Mouse (Mus musculus): ENCODE measurements at regions not wholly inside any gene's neighbourhood (a gene's known extent, or its start where the extent isn't known, plus 50 kb on each side); places are given as distances from the start of the nearest gene placed in this dataset.

DNA sequence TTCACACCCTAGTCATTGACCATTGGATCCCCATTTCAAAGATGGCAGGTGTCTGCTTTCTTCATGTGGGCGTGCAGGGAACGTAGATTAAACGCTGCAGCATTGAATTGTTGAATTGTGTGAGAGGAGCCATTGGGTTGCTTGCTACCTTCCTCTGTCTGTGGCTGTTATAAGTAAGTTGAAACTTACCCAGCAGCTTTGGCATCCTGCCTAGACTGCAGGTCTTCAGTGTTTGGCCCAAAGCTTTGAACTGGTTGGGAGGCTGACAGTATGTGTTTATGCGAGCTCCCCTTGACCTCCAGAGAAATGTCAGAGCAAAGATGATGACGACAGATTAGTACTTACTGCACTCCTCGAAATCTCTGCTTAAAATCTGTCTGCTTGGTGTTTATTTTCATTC lies 473.8 kb downstream of the Irx1 start:
- TF ChIP-seq CTCF (IDR thresholded peaks at IDR 0.05; ENCODE audit: borderline replicate concordance, extremely low read depth, insufficient read depth, insufficient read length) (no peak), POLR2A (IDR thresholded peaks at IDR 0.05; ENCODE audit: borderline replicate concordance, extremely low read depth, insufficient read depth, insufficient read length, poor library complexity, severe bottlenecking) (no peak)
